Mouse (Mus musculus) midbrain, embryonic 16.5 days (tissue): ENCODE results near the gene Dlg5. TPM values are rescaled to one million over a fixed set of nuclear protein-coding genes. Genes with fewer than 3 reads are reported as not detected.

Source experiments
- ATAC-seq: fragments of 200-750 bp; cut with Nextera tagmentation; 2 replicates; pipeline ENCODE4 v1.8.0; 2017; ENCODE audit warnings: moderate TSS enrichment
- H3K27ac ChIP-seq: fragments of 300-500 bp; sonication (generic); 2 replicates; pipeline ENCODE4 v1.5.1; 2014; ENCODE audit warnings: mild to moderate bottlenecking, low read length, mixed read lengths
- H3K27me3 ChIP-seq: fragments of 300-500 bp; sonication (generic); 2 replicates; pipeline ENCODE4 v1.6.1; 2014; ENCODE audit warnings: low read depth, low read length, mixed read lengths; ENCODE audit not compliant: control insufficient read depth, insufficient read depth
- H3K36me3 ChIP-seq: fragments of 300-500 bp; sonication (generic); 2 replicates; pipeline ENCODE4 v1.6.1; 2014; ENCODE audit warnings: mild to moderate bottlenecking, low read length, moderate library complexity, mixed read lengths; ENCODE audit not compliant: control insufficient read depth, insufficient read depth
- H3K4me1 ChIP-seq: fragments of 300-500 bp; sonication (generic); 2 replicates; pipeline ENCODE4 v1.6.1; 2014; ENCODE audit warnings: mild to moderate bottlenecking, low read length, mixed read lengths; ENCODE audit not compliant: control insufficient read depth, insufficient read depth
- H3K4me2 ChIP-seq: fragments of 300-500 bp; sonication (generic); 2 replicates; pipeline ENCODE4 v1.6.1; 2014; ENCODE audit warnings: mild to moderate bottlenecking, low read length, mixed read lengths
- H3K4me3 ChIP-seq: fragments of 300-500 bp; sonication (generic); 2 replicates; pipeline ENCODE4 v1.5.1; 2014; ENCODE audit warnings: low read depth, mild to moderate bottlenecking, low read length, moderate library complexity, mixed read lengths
- H3K9ac ChIP-seq: fragments of 300-500 bp; sonication (generic); 2 replicates; pipeline ENCODE4 v1.6.1; 2014; ENCODE audit warnings: low read depth, low read length, mixed read lengths
- H3K9me3 ChIP-seq: fragments of 300-500 bp; sonication (generic); replicated peaks from 2 replicates; pipeline ENCODE4 v1.6.1; 2014; ENCODE audit warnings: mild to moderate bottlenecking, low read length, mixed read lengths; ENCODE audit not compliant: control insufficient read depth, poor library complexity, severe bottlenecking
- WGBS: fragments of 180-500 bp; shearing (Covaris S2); extraction: QIAGEN DNeasy Blood & Tissue Kit; methylation state at CpG from one replicate; pipeline ENCODE4 v1.1.7; 2014; 5-methylcytosine and 5-hydroxymethylcytosine counted together
- microRNA-seq: library from miRNA; unstranded; fragments of <30 nt; microRNA quantifications from one replicate; pipeline ENCODE4, GENCODE M21; 2017
- polyA plus RNA-seq: library from polyadenylated mRNA; unstranded; fragments of >200 nt; fragmentation: Nextera tagmentation; extraction: Ambion mirVana; gene quantifications from 2 replicates; pipeline ENCODE4 v1.2.1, GENCODE M21; 2015

Gene Dlg5
- polyA plus RNA-seq, 1 experiment from 2014 or later: 21.4 TPM

DNA sequence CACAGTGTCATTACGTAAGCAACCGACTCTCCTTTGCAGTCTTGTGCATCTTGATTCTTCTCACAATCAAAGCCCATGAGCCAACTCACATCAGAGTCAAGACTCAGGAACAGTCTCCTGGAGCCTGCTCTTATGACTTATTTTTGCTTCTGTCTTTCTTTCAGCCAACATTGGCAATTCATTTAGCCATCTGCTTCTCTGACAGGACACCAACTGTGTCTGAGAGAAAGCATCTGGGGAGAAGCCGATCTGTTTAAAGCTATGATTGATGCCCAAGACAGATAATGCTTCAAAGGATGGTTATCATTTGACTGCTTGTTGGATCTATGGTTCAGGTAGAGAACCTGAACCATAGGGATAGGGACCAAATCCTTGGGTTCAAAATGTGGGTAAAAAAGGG, 153.3 kb downstream of the Dlg5 start:
- no peaks in the 10 kb centered on the region for H3K4me1 ChIP-seq
- 90% methylated on average over 3 of the region's 3 CpGs for WGBS
- no peaks in the 10 kb centered on the region for H3K9me3 ChIP-seq
- H3K27me3 ChIP-seq: no peaks in the 10 kb centered on the region
- H3K36me3 ChIP-seq: no peaks in the 10 kb centered on the region
- no peak overlapping the region for H3K27ac ChIP-seq
- no peak overlapping the region for H3K9ac ChIP-seq
- H3K4me3 ChIP-seq: no peak overlapping the region
- no peak overlapping the region for H3K4me2 ChIP-seq
- ATAC-seq: no peak

DNA sequence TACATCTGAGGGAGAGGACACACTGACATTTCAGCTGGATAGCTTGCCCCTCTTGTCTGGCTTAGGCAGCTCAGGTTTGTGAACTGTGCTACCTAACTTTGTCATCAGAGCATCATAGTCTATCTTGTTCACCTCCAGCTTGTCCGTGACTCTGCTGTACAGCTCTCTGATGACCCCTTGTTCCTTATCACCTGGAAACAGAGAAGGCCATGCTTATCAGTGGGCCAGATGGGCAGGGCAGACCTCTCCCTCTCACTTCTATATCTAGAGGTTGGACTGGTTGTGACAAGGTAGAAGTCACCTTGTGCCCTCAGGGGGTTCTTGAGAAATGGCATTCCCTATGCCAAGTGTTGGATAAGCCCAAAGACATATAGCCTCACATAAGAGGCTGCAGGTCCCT, 154.9 kb downstream of the Dlg5 start:
- ATAC-seq: no peak
- Histone ChIP-seq H3K36me3 (no peaks in the 10 kb centered on the region), H3K4me3 (no peak overlapping the region), H3K27ac (no peak overlapping the region), H3K4me1 (no peaks in the 10 kb centered on the region), H3K9me3 (no peaks in the 10 kb centered on the region), H3K27me3 (no peaks in the 10 kb centered on the region), H3K4me2 (no peak overlapping the region), H3K9ac (no peak overlapping the region)
- 81% methylated on average over 1 of the region's 1 CpGs for WGBS

DNA sequence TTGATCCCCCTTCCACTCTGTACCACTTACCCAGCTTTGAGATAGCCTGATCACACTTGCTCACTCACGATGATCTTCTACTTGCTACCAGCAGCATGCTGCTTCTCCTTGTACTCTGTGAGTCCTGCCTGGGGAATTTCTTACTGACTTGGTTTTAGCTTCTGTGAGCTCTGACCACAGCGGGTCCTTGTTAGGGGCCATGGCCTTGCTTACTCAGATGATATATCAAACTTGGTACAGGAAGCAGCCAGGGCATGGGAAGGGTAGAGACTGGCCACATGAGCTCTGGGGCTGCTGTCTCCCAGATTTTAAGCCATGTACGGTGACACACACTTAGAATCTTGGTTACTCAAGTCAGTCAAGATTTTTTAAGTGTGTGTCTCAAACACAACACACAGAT, 156.5 kb downstream of the Dlg5 start:
- H3K4me1 ChIP-seq: no peaks in the 10 kb centered on the region
- no peak for ATAC-seq
- no peaks in the 10 kb centered on the region for H3K36me3 ChIP-seq
- no peak overlapping the region for H3K4me2 ChIP-seq
- no peak overlapping the region for H3K9ac ChIP-seq
- WGBS: 92% methylated on average over 3 of the region's 3 CpGs
- H3K27me3 ChIP-seq: no peaks in the 10 kb centered on the region
- no peaks in the 10 kb centered on the region for H3K9me3 ChIP-seq
- no peak overlapping the region for H3K27ac ChIP-seq
- no peak overlapping the region for H3K4me3 ChIP-seq

DNA sequence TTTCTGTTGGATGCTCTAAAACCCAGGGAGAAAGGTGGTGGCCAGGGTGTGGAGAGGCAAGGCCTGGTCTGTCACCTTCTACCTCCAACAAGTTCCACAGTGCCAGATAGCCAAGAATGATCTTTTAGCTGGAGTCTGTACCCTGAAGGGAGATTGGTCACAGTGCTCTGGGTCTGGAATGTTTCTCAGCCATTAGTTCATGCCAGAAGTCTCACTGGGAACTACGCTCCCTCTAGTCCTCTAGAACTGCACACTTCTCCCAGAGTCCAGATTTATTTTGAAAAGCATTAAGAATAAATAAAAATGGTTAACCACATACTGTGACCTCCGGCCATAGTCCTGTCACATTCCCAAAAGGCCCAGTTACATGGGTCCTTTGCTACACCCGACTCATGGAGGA, 158.3 kb downstream of the Dlg5 start:
- no peak for ATAC-seq
- 93% methylated on average over 3 of the region's 3 CpGs for WGBS
- H3K27ac ChIP-seq: no peak overlapping the region

DNA sequence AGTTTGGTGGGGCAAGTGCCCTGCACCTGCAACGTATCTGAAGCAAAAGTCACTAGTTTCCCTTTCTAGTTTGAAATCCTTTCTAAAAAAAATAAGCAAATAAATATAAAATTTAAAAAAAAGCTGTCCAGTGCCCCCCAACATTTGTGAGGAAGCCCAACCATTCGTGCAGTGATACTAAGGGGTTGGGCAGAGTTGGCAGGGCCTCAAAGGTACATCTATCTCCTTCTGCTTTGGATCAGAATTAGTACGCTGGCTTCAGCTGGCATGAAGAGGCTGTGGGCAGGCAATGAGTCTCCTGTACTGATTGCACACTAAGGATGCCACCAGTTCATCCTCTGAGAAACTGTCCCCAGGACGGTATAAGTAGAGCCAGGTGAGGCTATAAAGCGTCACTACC, 159.2 kb downstream of the Dlg5 start:
- no peak overlapping the region for H3K4me3 ChIP-seq
- peaks cover 4% of the 10 kb centered on the region; the same call in 1 of the 2 replicates for H3K4me1 ChIP-seq
- H3K27ac ChIP-seq: no peak overlapping the region
- WGBS: 75% methylated on average over 5 of the region's 5 CpGs
- H3K27me3 ChIP-seq: no peaks in the 10 kb centered on the region
- no peaks in the 10 kb centered on the region for H3K9me3 ChIP-seq
- H3K9ac ChIP-seq: no peak overlapping the region
- H3K36me3 ChIP-seq: no peaks in the 10 kb centered on the region
- ATAC-seq: no peak
- no peak overlapping the region for H3K4me2 ChIP-seq

More for the DNA sequence above, 158.3 kb downstream of the Dlg5 start:
- H3K4me3 ChIP-seq: no peak overlapping the region
- H3K4me1 ChIP-seq: no peaks in the 10 kb centered on the region
- no peaks in the 10 kb centered on the region for H3K9me3 ChIP-seq
- H3K36me3 ChIP-seq: no peaks in the 10 kb centered on the region
- no peaks in the 10 kb centered on the region for H3K27me3 ChIP-seq
- H3K9ac ChIP-seq: no peak overlapping the region
- H3K4me2 ChIP-seq: no peak overlapping the region

Small RNAs within 50 kb of the gene (microRNA-seq; reads per million reads assigned to microRNA genes)
- gene Mir7210: not detected

Other genes starting within 250 kb of the Dlg5 start
- gene Kcnma1, start 231.4 kb downstream of the Dlg5 start, polyA plus RNA-seq: 18.4 and 23.9 TPM in 2 replicates
- gene E330034G19Rik, start 47.3 kb upstream of the Dlg5 start, polyA plus RNA-seq: not detected in 2 replicates
- gene Polr3a, start 241.1 kb upstream of the Dlg5 start, polyA plus RNA-seq: 17.9 and 18.9 TPM in 2 replicates
- 498 and 513 TPM in 2 replicates for gene Rps24, start 241.2 kb upstream of the Dlg5 start, polyA plus RNA-seq